Mouse (Mus musculus): Measurements from ENCODE around the gene Sfxn2.

- TF ChIP-seq POLR2A (IDR thresholded peaks at IDR 0.05; ENCODE audit: control insufficient read depth, low read depth, low read length) (no peak), CTCF (IDR thresholded peaks at IDR 0.05; ENCODE audit: control insufficient read depth, insufficient read depth, insufficient replicate concordance, low read depth, low read length) (no peak)
Observed at GRCm38 (mm10) chr19:46592751-46593439, 19.7 kb downstream of the Sfxn2 start.

Data from testis, adult 2 months (tissue).